Mouse (Mus musculus): ENCODE measurements around the gene Pdxk. TPM values are rescaled to one million over a fixed set of nuclear protein-coding genes. Genes with fewer than 3 reads are reported as not detected.

The Pdxk gene
- polyA plus RNA-seq, 1 experiment from 2014 or later: 4.6 TPM

DNA sequence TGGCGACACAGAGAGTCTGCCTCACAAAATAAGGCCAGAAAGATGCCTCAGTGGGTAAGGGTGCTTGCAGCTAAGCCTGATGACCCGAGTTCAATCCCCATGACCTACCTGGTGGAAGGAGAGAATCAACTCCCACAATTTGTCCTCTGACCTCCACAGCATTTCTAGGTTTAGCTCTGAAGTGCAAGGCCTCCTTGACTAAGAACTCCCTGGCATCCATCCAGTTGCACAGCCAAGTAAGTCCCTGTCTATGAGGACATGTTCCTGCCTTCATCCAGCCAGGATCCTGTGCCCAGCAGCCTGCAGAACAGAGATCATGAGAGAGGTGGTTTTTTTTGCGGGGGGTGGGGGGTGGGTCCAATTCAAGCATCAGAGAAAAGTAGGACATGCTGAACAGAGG is 7.3 kb upstream of the Pdxk start:
- 80% methylated on average over 3 of the region's 3 CpGs for WGBS

DNA sequence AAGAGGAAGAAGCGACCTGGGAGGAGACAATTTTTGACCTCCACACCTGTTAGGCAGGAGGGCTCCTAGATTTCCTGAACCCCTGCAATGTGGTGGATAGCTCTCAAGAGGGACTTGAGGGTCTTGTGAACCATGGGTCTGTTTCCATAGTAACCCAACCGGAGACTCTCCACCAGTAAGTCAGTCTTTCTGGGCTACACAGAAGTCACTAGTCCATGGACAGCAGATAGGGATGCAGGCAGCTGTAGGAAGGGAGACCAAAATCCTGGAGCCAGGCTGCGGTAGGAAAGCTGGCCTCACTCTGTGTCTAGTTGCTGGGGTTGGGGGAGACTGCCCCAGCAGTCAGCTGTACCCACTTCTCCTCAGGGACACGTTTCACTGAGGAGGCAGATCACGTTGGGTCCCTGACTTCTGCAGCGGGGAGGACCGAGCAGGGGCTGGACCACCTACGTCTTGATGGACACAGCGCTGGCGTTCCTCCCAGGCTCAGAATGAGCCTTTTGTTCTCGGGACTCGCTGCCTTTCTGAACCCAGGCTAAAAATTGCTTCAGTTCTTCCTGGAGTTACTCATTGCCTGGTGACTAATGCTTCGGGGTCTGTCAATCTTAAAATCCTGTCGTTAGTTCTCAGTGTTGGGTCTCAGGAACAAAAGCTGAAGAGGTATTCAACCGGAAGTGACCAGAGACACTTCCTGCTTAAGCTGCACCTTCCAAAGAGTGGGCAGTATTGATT is 6.0 kb upstream of the Pdxk start:
- Histone ChIP-seq H3K36me3 (no peaks in the 10 kb centered on the region), H3K4me2 (peak overlapping the region; percentile 34), H3K4me3 (0 out of 2 replicates have a peak overlapping the region, but pooled peaks have one; percentile 13), H3K27ac (peak overlapping the region; percentile 36), H3K9me3 (replicated peaks) (no peaks in the 10 kb centered on the region), H3K9ac (no peak overlapping the region), H3K27me3 (no peaks in the 10 kb centered on the region), H3K4me1 (replicated peaks) (peaks cover 8% of the 10 kb centered on the region; the same call in 1 of the 2 replicates)
- WGBS: 34% methylated on average over 15 of the region's 15 CpGs
- ATAC-seq (replicated peaks; ENCODE audit: insufficient number of reproducible peaks, insufficient read depth, low FRiP score, low read depth): no peak

More for the DNA sequence above, 7.3 kb upstream of the Pdxk start:
- no peaks in the 10 kb centered on the region for H3K36me3 ChIP-seq
- no peak overlapping the region for H3K27ac ChIP-seq
- H3K9me3 ChIP-seq (replicated peaks): no peaks in the 10 kb centered on the region
- peaks cover 8% of the 10 kb centered on the region; the same call in 1 of the 2 replicates for H3K4me1 ChIP-seq (replicated peaks)
- ATAC-seq (replicated peaks; ENCODE audit: insufficient number of reproducible peaks, insufficient read depth, low FRiP score, low read depth): no peak
- no peak overlapping the region for H3K9ac ChIP-seq
- no peak overlapping the region for H3K4me3 ChIP-seq
- no peaks in the 10 kb centered on the region for H3K27me3 ChIP-seq
- H3K4me2 ChIP-seq: no peak overlapping the region

DNA sequence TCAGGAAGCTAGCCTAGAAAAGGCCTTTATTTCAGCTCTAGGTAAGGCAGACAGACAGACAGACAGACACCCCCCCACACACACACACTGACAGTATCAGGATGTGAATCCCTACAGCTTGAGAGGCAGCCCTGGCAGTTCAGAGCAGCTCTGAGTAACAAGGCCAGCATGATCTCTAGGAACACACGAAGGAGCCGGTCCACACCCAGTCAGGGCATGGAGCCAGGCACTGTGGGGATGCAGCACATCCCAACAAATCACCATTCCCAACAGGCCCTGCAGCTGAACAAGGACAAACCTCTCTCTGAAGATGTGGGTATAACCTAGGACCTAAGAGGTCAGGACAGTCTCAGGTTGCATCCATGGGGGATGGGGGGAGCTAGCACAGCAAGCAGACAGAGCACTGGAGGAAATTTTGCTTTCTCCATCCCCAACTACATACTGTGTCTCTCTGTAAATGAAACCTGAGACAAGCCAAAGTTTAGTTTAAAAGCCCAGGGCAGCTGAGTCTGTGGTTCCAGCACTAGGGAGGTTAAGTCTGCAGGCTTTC is 3.1 kb upstream of the Pdxk start:
- Histone ChIP-seq H3K27me3 (no peaks in the 10 kb centered on the region), H3K9me3 (replicated peaks) (no peaks in the 10 kb centered on the region), H3K4me2 (no peak overlapping the region), H3K4me3 (no peak overlapping the region), H3K27ac (no peak overlapping the region), H3K36me3 (no peaks in the 10 kb centered on the region), H3K4me1 (replicated peaks) (peaks cover 27% of the 10 kb centered on the region), H3K9ac (no peak overlapping the region)
- ATAC-seq (replicated peaks; ENCODE audit: insufficient number of reproducible peaks, insufficient read depth, low FRiP score, low read depth): no peak
- 48% methylated on average over 2 of the region's 2 CpGs for WGBS

DNA sequence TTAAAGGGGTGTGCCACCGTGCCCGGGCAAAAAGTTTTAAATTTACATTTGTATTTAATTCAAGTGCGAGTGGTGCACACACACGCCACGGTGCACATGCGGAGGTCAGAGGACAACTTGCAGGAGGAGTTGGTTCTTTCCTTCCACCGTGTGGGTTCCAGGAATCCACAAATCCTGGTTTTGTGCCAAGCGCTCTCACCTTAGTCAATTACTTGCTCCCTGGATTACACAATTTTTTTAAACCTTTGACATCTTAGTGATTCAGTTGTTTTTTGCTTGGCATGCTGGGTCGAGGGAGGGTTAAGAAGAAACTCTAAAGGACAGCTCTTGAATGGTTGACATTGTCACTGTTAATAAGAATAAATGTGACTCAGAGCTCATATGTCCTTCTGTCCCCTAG is 1.9 kb upstream of the Pdxk start:
- Histone ChIP-seq H3K4me3 (no peak overlapping the region), H3K27me3 (no peaks in the 10 kb centered on the region), H3K27ac (no peak overlapping the region), H3K36me3 (no peaks in the 10 kb centered on the region), H3K4me2 (no peak overlapping the region), H3K9ac (no peak overlapping the region), H3K9me3 (replicated peaks) (no peaks in the 10 kb centered on the region), H3K4me1 (replicated peaks) (peaks cover 27% of the 10 kb centered on the region)
- 80% methylated on average over 9 of the region's 9 CpGs for WGBS
- no peak for ATAC-seq (replicated peaks; ENCODE audit: insufficient number of reproducible peaks, insufficient read depth, low FRiP score, low read depth)

DNA sequence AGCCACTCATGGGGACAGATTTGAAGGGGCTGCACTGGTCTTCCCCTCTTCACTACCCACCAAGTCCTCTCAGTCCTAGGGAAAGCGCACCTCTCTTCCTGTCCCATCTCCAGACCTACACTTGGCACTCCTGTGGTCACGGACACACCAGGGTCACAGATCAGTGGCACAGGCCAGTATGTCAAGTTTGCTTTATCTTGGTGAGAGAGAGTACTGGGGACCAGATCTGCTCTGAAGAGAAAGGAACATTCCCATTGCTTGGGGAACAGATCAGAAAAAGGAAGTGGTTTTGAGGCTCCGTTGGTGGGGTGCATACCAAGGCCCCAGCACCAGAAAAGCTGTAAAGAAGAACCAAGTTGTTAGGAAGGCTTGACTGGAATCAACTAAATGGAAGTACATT is 697 bp upstream of the Pdxk start:
- H3K36me3 ChIP-seq: no peaks in the 10 kb centered on the region
- H3K9me3 ChIP-seq (replicated peaks): no peaks in the 10 kb centered on the region
- H3K9ac ChIP-seq: no peak overlapping the region
- H3K4me2 ChIP-seq: peak overlapping the region; percentile 98
- H3K4me1 ChIP-seq (replicated peaks): peaks cover 22% of the 10 kb centered on the region
- 83% methylated on average over 3 of the region's 3 CpGs for WGBS
- H3K27me3 ChIP-seq: no peaks in the 10 kb centered on the region
- H3K27ac ChIP-seq: peak overlapping the region; percentile 58
- H3K4me3 ChIP-seq: peak overlapping the region; percentile 73
- no peak for ATAC-seq (replicated peaks; ENCODE audit: insufficient number of reproducible peaks, insufficient read depth, low FRiP score, low read depth)

DNA sequence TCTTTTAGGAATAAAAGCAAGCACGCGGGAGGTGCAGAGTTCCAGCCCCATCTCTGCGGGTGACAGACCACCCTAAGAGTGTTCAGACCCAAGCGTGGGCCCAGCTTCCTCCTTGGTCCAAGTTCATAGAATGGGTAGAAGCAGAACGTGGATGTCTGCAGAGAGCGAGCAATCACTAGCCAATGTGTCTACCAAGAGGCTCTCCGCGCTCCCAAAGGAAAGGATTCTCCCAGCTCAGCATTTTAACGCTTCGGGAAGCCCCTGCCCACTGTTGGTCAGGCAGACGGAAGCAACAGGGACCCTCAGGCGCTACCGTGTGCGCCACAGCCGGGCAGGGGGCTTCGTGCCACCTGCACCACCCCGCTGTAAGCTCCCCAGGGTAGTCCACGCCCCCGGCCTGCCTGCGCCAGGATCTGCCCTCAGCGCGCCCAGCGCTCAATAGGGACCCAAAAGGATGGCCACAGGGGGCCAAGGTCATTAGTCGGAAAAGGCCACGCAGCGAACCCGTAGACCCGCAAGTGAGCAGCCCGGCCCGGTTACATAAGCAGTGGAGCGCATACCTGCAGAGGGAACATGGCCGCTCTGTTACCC is 479 bp downstream of the Pdxk start:
- Histone ChIP-seq H3K9ac (peak overlapping the region; percentile 67), H3K4me2 (peak overlapping the region; percentile 98), H3K27ac (peak overlapping the region; percentile 52), H3K9me3 (replicated peaks) (no peaks in the 10 kb centered on the region), H3K4me3 (peak overlapping the region; percentile 73), H3K27me3 (no peaks in the 10 kb centered on the region), H3K4me1 (replicated peaks) (peaks cover 27% of the 10 kb centered on the region), H3K36me3 (no peaks in the 10 kb centered on the region)
- ATAC-seq (replicated peaks; ENCODE audit: insufficient number of reproducible peaks, insufficient read depth, low FRiP score, low read depth): peak; percentile 16
- 2% methylated on average over 32 of the region's 32 CpGs for WGBS

DNA sequence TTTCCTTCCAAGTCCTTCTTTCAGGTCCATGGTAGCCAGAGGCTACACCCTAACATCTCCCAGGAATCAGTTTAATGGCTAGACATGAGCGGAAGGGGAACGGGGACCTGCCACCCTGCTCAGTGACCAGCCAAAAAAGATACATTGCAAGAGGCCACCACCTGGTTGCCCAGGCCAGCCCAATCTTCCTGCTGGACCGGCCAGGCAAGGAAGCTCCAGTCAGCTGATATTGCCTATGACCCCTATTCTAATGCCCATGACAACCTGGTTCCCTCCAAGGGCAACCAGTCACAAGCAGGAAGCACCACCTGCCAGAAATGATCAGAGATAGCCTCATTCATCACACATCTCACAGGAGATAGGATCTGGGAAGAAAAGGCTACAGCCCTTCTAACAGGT is 1.0 kb downstream of the Pdxk start:
- no peaks in the 10 kb centered on the region for H3K9me3 ChIP-seq (replicated peaks)
- H3K27ac ChIP-seq: no peak overlapping the region
- 79% methylated on average over 3 of the region's 3 CpGs for WGBS

DNA sequence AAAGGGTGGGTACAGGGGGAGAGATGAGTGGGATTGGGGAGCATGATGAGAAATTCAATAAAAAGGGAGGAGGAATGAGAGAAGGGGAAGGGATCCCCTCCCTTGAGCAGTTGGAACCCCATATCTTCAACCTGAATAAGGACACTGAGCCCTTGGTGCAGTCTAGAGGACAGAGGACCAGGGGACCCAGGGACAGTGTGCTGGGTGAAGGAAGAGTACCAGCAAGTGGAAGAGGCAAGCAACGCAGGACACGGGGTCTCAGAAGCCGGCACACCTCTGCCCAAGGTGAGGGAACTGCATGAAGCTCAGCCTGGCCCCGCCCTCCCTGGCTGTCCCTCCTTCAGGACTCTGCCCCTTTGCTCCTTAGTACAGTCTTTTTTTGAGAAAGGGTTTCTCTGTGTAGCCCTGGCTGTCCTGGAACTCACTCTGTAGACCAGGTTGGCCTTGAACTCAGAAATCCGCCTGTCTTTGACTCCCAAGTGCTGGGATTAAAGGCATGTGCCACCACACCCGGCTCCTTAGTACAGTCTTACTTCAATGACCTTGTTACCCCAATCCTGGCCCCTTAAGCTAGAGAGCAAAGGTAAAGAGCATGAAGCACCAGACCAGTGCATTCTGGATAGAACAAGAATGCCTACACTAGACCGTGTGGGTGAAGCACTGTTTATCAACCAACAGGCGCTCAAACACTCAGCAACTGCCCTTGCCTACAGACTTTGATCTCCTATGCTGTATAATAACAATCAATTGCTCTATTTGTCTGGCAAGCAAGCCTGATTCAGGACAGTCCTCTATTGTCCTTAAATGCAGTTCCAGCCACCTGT is 1.6 kb downstream of the Pdxk start:
- 77% methylated on average over 8 of the region's 8 CpGs for WGBS
- Histone ChIP-seq H3K27ac (no peak overlapping the region), H3K36me3 (no peaks in the 10 kb centered on the region), H3K4me3 (peak overlapping the region; percentile 73), H3K9me3 (replicated peaks) (no peaks in the 10 kb centered on the region), H3K4me2 (peak overlapping the region; percentile 98; the same call in 1 of the 2 replicates), H3K9ac (no peak overlapping the region), H3K27me3 (no peaks in the 10 kb centered on the region), H3K4me1 (replicated peaks) (peaks cover 36% of the 10 kb centered on the region)
- no peak for ATAC-seq (replicated peaks; ENCODE audit: insufficient number of reproducible peaks, insufficient read depth, low FRiP score, low read depth)

More for the DNA sequence above, 1.0 kb downstream of the Pdxk start:
- H3K4me2 ChIP-seq: peak overlapping the region; percentile 98
- no peak for ATAC-seq (replicated peaks; ENCODE audit: insufficient number of reproducible peaks, insufficient read depth, low FRiP score, low read depth)
- peak overlapping the region; percentile 73 for H3K4me3 ChIP-seq
- no peaks in the 10 kb centered on the region for H3K36me3 ChIP-seq
- H3K27me3 ChIP-seq: no peaks in the 10 kb centered on the region
- H3K9ac ChIP-seq: peak overlapping the region; percentile 67
- peaks cover 30% of the 10 kb centered on the region for H3K4me1 ChIP-seq (replicated peaks)

DNA sequence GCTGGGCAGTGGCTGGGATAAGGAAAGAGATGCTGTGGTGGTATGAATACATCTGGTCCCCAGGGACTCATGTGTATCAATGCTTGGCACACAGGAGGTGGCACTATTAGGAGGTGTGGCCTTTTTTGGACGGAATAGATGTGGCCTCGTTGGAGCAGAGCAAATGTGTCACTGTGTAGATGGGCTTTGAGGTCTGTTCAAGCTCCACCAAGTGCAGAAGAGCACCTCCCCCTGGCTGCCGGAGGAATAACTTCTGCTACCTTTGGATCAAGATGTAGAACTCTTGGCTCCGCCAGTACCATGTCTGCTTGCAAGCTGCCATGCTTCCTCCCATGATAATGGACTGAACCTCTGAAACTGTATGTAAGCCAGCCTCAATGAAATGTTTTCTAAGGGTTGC is 3.0 kb downstream of the Pdxk start:
- Histone ChIP-seq H3K27ac (no peak overlapping the region), H3K4me3 (no peak overlapping the region), H3K27me3 (no peaks in the 10 kb centered on the region), H3K4me1 (replicated peaks) (peaks cover 43% of the 10 kb centered on the region), H3K9ac (no peak overlapping the region), H3K36me3 (no peaks in the 10 kb centered on the region), H3K4me2 (no peak overlapping the region), H3K9me3 (replicated peaks) (no peaks in the 10 kb centered on the region)
- WGBS: 80% methylated on average over 4 of the region's 4 CpGs
- ATAC-seq (replicated peaks; ENCODE audit: insufficient number of reproducible peaks, insufficient read depth, low FRiP score, low read depth): no peak

DNA sequence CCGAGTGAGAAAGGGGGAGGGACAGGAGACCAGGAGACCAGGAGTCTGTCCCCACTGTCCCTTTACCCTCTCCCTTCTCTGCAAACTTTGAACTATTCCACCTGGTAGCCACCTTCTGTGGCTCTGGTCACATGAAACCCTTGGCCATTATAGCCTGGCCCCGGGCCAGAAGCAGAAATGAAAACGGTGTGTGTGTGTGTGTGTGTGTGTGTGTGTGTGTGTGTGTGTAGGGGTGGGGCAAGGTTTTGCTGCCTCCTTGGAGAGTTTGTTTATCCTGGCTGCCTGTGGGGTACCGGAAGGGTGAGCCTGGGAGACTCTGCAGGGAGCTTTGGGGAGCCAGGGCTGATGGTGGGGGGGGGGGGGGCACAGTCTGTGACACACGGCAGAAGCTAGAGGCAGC is 4.3 kb downstream of the Pdxk start:
- peaks cover 43% of the 10 kb centered on the region for H3K4me1 ChIP-seq (replicated peaks)
- H3K4me3 ChIP-seq: no peak overlapping the region
- H3K36me3 ChIP-seq: no peaks in the 10 kb centered on the region
- no peak overlapping the region for H3K27ac ChIP-seq
- no peak overlapping the region for H3K4me2 ChIP-seq
- WGBS: 38% methylated on average over 5 of the region's 5 CpGs
- no peaks in the 10 kb centered on the region for H3K27me3 ChIP-seq
- ATAC-seq (replicated peaks; ENCODE audit: insufficient number of reproducible peaks, insufficient read depth, low FRiP score, low read depth): no peak
- no peaks in the 10 kb centered on the region for H3K9me3 ChIP-seq (replicated peaks)
- no peak overlapping the region for H3K9ac ChIP-seq
